Mouse (Mus musculus) layer of hippocampus, postnatal 14 days (tissue): ENCODE measurements around the gene Spryd3. TPM values are rescaled to one million over a fixed set of nuclear protein-coding genes. Genes with fewer than 3 reads are reported as not detected.

Experiments used
- DNase-seq, 2 experiments: peaks; one replicate each; pipeline ENCODE4 v3.0.0; 2021 to 2022; ENCODE audit warnings: low spot score in 2 of 2, mixed read lengths in 1 of 2
- total RNA-seq, 2 experiments: library from RNA; stranded (reverse); gene quantifications; 2 replicates each; pipeline ENCODE4 v1.2.3; 2021

The Spryd3 gene
- total RNA-seq, 2 experiments from 2014 or later, result 163 to 164 TPM

DNA sequence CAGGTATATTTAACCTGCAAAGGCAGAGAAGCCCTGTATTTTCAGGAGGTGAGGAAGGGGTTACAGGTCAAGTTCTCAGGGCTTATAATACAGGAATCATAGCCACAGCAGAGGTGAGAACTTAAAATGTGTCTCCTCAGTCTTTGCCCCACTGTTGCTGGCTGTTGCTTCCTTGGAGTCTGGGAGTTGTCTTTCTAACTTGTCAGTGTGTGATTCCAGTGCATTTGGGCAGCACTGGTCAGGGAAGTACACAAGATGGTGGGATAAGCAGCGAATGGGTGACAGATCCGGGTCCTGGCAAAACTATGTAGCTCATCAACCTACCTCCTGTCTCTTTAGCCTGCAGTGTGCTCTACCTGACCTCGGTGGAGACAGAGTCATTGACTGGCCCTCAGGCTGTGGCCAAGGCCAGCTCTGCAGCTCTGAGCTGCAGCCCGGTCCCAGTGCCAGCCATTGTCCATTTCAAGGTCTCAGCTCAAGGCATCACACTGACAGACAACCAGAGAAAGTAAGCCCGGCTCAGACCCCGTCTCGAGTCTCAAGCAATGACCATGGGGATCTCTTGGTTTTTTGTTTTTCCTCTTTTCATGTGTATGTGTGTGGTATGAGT is 21.3 kb downstream of the Spryd3 start:
- DNase-seq, result no peak

DNA sequence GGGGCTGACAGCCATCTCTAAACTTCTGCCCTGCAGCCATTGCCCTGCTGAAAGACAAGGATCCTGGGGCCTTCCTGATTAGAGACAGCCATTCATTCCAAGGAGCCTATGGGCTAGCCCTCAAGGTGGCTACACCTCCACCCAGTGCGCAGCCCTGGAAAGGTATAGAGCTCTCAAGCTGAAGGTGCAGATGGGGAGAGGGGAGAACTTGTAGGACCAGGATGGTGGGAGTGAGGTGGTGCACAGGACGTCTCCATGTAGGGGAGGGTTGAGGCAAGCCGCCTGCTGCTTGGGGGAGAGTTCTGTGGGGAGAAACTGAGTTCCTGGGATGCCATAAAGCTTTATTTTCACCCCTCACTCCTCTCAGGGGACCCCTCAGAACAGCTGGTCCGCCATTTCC is 22.4 kb downstream of the Spryd3 start:
- DNase-seq, result no peak

DNA sequence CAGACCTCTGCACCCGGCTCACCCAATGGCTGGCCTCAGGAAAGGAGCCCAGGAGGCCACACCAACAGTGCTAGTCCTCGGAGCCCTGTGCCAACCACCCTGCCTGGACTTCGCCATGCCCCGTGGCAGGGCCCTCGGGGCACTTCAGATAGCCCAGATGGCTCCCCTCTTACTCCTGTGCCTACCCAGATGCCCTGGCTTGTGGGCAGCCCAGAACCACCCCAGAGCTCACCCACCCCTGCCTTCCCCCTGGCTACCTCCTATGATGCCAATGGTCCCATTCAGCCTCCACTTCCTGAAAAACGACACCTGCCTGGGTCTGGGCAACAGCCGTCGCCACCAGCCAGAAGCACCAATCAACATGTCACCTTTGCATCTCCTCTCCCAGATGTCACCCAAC is 23.2 kb downstream of the Spryd3 start:
- DNase-seq, result no peak

DNA sequence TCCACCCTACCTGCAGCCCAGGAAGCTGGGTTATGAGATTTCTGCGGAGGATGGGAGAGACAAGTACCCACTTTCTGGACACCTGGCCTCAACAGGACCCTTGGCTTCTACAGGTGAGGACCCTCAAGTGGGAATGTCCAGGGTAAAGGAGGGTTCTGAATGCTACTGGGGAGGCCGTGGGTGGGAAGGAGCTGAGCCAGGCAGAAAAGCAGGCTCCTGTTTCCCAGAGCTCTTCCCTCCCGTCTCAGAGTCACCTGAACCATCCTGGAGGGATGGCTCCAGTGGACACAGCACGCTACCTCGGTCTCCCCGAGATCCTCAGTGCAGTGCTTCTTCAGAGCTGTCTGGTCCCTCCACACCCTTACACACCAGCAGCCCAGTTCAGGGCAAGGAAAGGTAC is 23.9 kb downstream of the Spryd3 start:
- DNase-seq, result no peak

DNA sequence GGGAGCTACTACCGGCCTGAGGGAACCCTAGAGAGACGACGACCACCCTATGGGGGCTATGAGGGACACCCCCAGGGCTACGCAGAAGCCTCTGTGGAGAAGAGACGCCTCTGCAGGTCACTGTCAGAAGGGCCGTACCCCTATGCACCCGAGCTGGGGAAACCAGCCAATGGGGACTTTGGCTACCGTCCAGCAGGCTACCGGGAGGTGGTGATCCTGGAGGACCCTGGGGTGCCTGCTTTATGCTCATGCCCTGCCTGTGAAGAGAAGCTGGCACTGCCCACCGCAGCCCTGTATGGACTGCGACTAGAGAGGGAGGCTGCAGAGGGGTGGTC is 24.6 kb downstream of the Spryd3 start:
- no peak for DNase-seq

DNA sequence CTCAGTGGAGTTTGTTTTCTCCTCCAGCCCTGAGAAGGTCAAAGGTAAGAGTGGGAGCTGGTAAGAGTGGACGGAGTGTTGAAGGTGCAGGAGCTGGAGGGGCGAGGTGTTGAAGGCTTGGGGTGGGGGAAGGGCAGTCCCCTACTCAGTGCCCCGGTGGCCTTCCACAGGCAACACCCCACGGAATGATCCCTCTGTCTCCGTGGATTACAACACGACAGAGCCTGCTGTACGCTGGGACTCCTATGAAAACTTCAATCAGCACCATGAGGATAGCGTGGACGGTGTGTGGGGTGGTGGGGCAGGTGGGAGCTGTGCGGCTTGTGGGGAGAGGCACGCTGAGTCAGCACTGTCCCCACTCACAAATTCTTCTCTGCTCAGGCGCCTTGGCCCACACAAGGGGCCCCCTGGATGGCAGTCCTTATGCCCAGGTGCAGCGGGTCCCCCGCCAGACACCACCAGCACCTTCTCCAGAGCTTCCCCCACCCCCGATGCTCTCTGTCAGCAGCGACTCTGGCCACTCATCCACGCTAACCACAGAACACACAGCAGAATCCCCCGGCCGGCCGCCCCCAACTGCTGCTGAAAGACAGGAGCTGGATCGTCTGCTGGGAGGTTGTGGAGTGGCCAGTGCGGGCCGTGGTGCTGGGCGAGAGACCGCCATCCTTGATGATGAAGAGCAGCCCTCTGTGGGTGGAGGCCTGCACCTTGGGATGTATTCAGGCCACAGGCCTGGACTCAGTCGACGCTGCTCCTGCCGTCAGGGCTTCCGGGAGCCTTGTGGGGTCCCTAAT is 25.1 kb downstream of the Spryd3 start:
- no peak for DNase-seq

DNA sequence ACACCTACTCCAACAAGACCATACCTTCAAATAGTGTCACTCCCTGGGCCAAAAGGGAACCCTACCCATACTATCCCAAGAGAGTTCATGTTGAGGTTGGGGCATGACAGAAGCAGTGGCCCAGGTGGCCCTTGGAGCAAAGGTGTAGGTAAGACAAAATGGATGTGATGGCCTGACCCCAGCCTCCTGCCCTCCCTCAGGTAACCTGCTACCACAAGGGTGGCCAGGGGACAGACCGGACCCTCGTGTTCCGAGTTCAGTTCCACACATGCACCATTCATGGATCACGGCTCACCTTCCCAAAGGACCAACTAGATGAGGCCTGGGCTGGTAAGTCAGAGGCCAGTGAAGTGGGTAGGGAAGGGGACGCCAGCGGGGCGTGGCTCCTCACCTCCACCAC is 25.8 kb downstream of the Spryd3 start:
- no peak for DNase-seq

DNA sequence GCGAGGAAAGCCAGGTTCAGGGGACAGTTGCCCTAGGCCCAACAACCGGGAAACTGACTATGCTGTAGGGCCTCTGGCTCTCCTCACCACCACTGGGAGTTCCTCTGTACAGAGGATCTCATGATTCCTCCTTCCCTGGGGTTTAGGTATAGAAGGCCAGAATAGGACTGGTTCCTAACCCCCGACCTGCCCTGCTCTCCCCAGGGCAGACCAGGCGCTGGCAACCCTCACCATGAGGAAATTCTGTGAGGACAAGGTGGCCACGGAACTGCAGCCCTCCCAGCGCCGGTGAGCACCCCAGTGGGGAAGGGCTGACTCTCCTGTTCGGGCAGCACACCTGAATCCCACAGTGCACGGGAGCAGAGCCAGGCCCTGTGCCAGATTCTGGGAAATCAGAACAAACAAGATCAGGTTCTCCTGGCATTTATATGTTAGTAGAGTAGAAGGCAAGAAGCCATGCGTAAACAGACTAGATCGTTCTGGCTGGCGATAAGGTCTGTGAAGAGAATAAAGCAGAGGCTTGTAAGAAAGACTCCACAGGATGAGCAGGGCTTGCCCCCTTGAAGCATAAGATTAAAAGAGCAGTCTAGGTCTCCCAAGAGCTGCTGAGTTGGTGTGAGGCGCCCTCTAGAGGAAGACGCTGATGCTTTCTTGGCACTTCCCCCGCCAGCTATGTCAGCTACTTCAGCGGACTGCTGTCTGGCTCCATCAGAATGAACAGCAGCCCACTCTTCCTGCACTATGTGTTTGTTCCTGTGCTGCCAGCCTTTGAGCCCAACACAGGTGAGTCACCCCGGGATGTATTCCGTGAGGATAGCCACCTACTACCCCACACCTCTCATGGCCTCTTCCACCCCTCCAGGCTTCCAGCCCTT is 27.1 kb downstream of the Spryd3 start:
- peak; percentile 78 to 83 for DNase-seq

DNA sequence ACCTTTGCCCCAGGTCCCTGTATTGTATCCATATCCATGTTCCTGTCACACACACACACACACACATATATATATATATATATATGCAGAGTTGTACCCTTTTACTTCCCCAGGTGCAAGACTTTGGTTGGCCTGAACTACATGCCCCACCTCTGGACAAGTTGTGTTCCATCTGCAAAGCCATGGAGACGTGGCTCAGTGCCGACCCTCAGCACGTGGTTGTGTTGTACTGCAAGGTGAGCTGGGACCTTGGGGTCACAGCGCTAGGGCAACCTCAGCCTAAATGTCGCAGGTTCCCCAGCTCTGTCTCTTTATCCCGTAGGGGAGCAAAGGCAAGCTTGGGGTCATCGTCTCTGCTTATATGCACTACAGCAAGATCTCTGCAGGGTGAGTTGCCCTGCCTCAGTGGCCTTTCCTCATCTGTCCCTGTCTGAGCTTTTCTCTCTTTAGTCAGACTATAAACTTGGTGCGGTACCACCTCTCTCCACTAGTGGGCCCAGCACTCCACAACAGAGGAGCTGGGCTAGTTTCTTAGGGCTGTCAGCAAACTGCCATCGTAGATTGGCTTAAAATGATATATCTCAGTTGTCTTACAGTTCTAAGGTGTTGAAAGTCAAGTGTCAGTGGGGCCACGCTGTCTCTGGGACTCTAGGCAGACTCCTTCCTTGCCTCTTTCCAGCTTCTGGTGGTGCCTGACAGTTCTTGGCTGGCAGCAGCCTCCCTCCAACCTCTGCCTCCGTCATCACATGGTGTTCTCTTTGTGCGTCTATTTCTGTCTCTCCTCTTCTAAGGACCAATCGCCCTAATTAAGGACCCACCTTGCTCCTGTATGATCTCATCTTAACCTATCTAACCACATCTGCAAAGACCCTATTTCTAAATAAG is 28.1 kb downstream of the Spryd3 start:
- DNase-seq, result peak in 1 of 2 experiments; percentile 74

DNA sequence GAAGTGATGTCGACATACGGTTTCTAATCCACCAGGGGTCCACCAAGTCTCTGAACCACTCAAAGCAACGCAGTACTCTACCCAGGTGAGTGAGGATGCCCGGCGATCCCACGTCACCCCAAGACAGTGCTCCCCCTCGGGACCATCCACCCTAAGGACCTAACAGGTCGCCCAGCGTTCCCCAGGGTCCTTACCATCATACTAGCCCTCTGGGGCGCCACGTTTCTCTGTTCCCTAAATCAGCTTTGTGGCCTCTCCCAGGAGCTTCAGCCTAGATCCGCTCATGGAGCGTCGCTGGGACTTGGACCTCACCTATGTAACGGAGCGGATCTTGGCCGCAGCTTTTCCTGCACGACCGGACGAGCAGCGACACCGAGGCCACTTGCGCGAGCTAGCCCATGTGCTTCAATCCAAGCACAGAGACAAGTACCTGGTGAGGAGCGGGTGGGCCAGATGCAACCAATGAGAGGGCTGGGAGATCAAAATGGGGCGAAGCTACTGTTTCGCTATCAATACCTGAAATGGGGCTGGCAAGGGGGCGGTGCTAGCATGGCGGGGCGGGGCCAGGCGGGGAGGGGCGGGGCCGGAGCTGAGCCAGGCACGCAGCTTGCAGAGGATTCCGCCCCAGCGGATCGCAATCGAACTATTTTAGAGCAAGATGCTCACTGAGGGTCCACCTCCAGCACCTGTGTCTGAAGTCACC is 29.1 kb downstream of the Spryd3 start:
- DNase-seq, result no peak

DNA sequence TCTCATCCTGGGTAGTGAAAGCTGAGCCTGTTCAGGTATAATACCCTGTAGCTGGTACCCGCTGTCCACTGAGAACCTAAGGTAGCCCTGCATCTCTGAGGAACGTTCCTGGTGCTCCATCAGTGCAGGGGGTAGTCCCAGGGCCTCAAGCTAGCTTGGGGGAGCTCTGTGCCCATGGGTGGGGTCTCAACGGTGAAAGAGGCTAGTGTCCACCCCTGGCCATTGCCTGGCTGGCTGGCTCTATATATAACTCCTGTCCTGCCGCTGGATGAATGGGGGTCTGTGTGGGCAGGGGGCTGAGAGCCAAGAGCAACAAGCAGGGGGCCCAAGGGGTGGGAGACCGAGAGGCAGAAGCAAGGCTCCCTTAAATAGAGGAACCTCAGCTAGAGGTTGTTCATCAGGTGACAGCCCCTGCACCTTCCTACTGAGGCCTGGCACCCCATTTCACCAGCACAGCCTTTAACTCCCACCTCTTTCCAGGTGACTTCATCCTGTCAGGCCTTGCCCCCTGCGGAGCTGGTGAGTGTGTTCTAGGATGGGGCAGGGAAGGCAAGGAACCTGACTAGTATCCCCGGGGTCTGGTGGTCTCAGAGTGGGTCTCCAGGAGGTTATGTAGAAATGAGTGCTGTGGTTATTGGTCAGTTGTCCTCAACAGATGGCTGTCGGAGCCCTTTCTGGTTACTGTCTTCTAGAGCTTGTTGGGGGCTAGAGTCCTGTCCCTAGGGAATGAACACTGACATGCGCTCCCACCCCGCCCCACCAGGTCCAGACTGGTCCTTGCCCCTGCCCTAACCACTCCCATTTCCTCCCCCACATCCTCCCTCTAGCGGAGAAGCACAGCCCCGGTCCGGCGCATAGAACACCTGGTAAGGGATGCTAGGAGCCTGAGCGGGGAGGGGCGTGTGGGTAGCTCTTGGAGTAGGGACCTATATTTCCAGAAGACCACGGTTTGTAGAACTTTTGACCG is 30.0 kb downstream of the Spryd3 start:
- no peak for DNase-seq

DNA sequence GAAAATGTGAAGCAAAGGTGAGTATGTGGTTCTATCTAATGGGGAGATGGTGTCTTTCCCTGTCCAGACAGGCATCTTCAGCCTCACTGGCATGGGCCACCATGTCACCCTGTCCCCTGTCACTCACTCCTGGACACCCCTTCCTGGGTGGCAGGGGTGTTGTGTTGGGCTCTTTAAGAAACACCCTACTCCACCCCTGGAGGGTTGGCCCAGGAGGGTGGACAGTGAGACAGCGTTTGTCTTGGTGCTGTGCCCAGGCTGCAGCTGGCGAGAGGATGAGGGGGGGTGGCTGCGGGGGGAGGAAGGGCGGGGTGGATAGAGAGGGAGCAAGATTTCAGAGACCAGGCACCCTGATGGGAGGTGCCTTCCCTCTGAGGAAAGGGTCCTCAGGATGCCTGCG is 30.7 kb downstream of the Spryd3 start:
- DNase-seq, result no peak

DNA sequence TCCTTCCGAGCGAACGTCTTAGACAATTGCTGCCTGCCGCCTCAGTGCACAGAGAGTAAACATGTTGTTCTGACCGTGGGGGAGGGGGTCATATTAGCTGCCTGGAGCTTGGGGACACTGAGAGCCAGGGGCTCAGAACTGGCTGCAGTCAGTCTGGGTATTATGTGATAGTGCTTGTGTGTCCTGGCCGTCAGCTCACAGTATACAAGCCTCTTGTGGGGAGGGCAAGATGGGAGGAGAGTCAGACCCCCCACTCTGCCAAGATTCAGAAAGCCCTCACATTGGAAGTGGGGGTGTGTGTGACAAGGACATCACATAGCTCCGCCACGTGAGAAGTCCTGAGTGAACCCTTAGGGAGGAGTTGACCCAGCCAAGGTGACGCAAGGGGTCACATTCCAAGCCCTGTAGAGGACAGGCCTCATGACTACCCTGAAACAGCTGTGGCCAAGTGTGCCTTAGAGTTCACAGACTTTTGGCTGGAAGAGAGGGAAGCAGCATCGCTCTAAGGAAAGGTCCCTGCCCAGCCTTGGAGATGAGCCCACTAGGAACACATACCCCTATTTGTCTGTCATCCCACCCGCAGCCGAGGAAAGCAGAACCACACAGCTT is 32.0 kb downstream of the Spryd3 start:
- no peak for DNase-seq

DNA sequence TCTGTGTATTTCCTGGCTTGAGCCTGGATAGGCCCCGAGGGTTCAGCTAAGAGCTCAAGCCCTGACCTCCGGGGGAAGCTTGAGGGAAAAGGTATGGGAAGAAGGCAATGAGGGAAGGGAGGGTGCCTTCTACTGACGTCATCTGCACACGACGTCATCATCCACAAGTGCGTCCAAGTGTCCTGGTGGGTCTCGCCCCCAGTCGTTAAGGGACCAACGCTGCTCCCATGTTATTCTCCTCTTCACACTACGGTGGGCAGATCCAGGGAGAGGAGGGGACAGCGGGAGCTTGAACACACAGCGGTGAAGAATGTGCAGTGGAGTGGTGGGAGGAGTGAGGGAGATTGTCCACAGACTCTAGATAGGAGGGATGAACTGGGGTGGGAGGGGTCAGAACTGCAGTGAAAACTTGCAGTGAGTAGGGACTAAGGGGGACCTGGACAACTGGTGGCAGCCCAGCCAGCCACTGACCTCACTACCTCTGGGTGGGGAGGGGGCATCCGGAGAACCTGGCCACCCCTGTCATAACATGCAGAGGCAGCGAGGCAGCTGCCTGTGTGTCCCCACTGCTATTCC is 32.6 kb downstream of the Spryd3 start:
- no peak for DNase-seq

DNA sequence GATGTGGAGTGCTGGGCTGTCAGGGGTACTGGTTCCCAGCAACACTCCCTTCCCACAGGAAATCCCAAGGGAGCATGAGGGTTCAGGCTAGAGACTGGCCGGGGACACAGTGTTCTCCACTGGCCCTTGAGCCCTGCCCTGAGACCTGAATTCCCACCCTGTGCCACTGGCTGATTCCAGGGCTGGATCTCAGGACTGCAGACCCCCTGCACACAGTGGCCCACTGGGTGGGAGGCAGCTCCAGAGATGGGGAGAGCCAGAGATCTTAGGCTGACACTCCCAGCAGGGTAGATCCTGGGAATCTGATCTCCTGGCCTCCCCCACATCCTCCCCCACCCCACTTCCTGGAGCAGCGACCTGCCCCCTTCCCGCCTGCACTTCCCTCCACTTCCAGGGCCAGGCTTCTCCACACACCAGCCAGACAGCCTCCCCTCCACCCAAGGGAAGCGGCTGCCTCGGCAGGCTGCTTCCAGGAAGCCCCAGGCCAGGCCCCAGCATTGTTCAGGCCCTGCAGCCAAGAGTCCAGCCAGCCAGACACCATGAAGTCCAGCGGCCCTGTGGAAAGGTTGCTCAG is 33.4 kb downstream of the Spryd3 start:
- DNase-seq, result no peak

DNA sequence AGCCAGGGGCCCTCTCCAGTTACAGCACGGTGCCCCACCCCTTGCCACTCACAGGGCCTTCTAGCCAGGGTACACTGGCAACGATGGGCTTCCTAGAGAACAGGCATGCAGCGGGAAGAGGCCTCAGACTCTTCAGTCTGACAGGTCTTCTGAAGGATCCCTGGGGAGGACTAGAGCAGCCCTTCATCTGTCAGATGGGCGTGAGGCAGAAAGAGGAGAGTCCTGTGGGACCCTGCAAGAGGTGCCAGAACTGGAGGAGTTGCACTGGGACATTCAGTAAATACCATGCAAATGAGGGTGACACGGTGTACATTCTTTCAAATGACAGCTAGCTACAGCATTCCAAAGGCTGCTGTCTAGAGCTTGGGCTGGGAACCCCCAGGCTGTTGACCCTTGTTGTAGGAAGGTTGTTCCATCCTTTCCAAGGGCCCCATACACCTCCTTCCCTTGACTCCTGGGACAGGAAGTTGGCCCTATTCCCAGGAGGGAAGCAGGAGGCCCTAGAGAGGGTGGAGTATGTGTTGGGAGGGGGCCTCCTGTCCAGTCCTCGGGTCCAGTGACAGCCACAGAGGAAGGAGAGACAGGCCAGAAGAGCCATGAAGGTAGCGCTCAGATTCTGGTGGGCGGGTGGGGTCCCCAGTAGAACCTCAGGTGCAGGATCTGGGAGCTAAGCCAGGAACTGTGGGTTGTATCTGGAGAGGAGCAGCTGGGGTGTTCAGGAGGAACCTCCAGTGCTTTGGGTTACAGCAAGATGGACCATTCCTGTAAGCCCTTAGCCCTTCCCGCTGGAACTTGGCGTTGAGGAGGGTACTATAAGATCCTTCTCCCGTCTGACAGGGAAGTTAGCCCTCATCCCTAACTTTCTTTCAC is 34.1 kb downstream of the Spryd3 start:
- DNase-seq, result no peak

DNA sequence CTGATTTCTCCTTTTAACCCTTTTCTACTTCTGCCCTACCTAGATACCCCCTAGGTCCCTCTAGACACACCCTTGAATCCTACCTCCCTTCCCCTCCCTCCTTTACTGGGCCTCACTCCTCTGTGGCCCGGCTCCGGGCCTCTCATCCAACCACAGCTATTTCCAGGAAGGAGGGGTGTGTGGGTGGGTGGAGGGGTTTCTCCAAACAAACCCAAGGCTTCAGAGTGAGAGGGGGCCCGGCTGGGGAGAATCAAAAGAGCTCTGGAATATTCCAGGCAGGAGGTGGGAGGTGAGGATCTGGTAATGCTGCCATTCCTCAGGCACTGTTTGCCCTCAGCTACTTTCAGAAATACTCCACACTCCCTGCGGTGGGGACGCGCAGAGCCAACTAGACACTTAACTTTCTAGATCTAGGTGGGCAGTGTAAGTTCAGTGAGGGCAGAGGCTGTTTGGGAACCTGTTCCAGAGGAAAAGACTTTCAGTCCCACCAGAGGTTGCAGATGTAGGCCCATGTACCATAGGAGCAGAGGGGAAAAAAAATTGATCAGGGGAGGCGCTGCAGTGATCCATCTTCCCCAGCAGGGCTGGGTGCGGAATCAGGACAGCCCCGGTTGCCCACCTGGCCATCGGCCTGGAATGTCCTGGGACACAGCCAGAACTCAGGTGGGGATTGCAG is 34.9 kb downstream of the Spryd3 start:
- DNase-seq, result no peak
